Mouse (Mus musculus): ENCODE results near the gene Hist1h3d. TPM values are rescaled to one million over a fixed set of nuclear protein-coding genes. Genes with fewer than 3 reads are reported as not detected.

The Hist1h3d gene
- not detected for polyA plus RNA-seq (2014; fragmentation: Illumina TruSeq; extraction: RNeasy Lipid Tissue Mini Kit (QIAGEN cat#74804); ENCODE audit: low read depth, low replicate concordance)

GRCm38 (mm10) chr13:23575271-23575851 lies at the start of gene Hist1h3d:
Gene Hist1h3d, plus strand, starts transcription at chr13:23575763.

GRCm38 (mm10) chr13:23530901-23531875 lies 44.4 kb upstream of the Hist1h3d start, which contains the start of gene Hist1h4h:
Gene Hist1h4h, plus strand, starts transcription at chr13:23531050.

GRCm38 (mm10) chr13:23533560-23534367 lies 41.8 kb upstream of the Hist1h3d start, which contains the start of gene Hist1h2af:
Gene Hist1h2af, plus strand, starts transcription at chr13:23533906.

GRCm38 (mm10) chr13:23535137-23536075 lies 40.2 kb upstream of the Hist1h3d start, which contains the start of gene Hist1h3g:
Gene Hist1h3g, plus strand, starts transcription at chr13:23535422.

GRCm38 (mm10) chr13:23542999-23543607 lies 32.5 kb upstream of the Hist1h3d start, which contains the start of gene Hist1h2bh:
Gene Hist1h2bh, minus strand, starts transcription at chr13:23543392.

GRCm38 (mm10) chr13:23543965-23544786 lies 31.4 kb upstream of the Hist1h3d start, which contains the start of gene Hist1h3f:
Gene Hist1h3f, plus strand, starts transcription at chr13:23544052.

GRCm38 (mm10) chr13:23551146-23551834 lies 24.3 kb upstream of the Hist1h3d start, which contains the start of gene Hist1h4f:
Gene Hist1h4f, minus strand, starts transcription at chr13:23551648.

GRCm38 (mm10) chr13:23552962-23553361 lies 22.6 kb upstream of the Hist1h3d start, which contains the start of gene Hist1h1d:
Gene Hist1h1d, plus strand, starts transcription at chr13:23553262.

GRCm38 (mm10) chr13:23561883-23562659 lies 13.5 kb upstream of the Hist1h3d start, which contains the start of gene Hist1h3e:
Gene Hist1h3e, minus strand, starts transcription at chr13:23562369.

GRCm38 (mm10) chr13:23571022-23571503 lies 4.5 kb upstream of the Hist1h3d start, which contains the start of the genes Hist1h2ae and Hist1h2bg:
Gene Hist1h2ae, minus strand, starts transcription at chr13:23571220.
Gene Hist1h2bg, plus strand, starts transcription at chr13:23571396.

GRCm38 (mm10) chr13:23573898-23574524 lies 1.6 kb upstream of the Hist1h3d start, which contains the start of the genes Hist1h2bf and Hist1h2ad:
Gene Hist1h2bf, minus strand, starts transcription at chr13:23574196.
Gene Hist1h2ad, plus strand, starts transcription at chr13:23574381.

GRCm38 (mm10) chr13:23581408-23582218 lies 6.0 kb downstream of the Hist1h3d start, which contains the start of gene Hist1h4d:
Gene Hist1h4d, plus strand, starts transcription at chr13:23581598.

GRCm38 (mm10) chr13:23620733-23621531 lies 45.4 kb downstream of the Hist1h3d start, which contains the start of gene Hist1h2be:
Gene Hist1h2be, minus strand, starts transcription at chr13:23621124.

GRCm38 (mm10) chr13:23622175-23622671 lies 46.7 kb downstream of the Hist1h3d start, which contains the start of gene Hist1h1e:
Gene Hist1h1e, minus strand, starts transcription at chr13:23622558.

Data from testis, adult 10 weeks (tissue).